ENCODE assay signal across 7 mouse cellular contexts in genomic region chr17:42876904-42877425, GRCm38 (mm10). TPM values are rescaled to one million over a fixed set of nuclear protein-coding genes. Genes with fewer than 3 reads are reported as not detected.
DNase-seq lines count a peak whose midpoint lies in the region; ATAC-seq and TF ChIP-seq lines count a peak whose summit lies in the region.

No protein-coding gene starts in this region.

- TF ChIP-seq CTCF in small intestine, adult 2 months (IDR thresholded peaks at IDR 0.05; ENCODE audit: extremely low read depth, insufficient read length, insufficient replicate concordance, low read depth, low read length): no peak

- H3K4me1 ChIP-seq in lung, embryonic 16.5 days (replicated peaks; ENCODE audit: control insufficient read depth, insufficient read depth, low read length): peaks cover 10% of the 10 kb centered on the region
- H3K4me1 ChIP-seq in embryonic facial prominence, embryonic 14.5 days (ENCODE audit: control insufficient read depth, insufficient read depth, low read length): peaks cover 6% of the 10 kb centered on the region
- H3K4me1 ChIP-seq in limb, embryonic 10.5 days: peaks cover 21% of the 10 kb centered on the region
- H3K4me1 ChIP-seq in small intestine, adult 2 months (ENCODE audit: control insufficient read depth, insufficient read depth, insufficient read length, low read length): peaks cover 4% of the 10 kb centered on the region; the same call in 1 of the 2 replicates

- H3K9ac ChIP-seq in lung, embryonic 16.5 days (ENCODE audit: low read length): peak overlapping the region; percentile 98
- peak overlapping the region; percentile 97 for H3K9ac ChIP-seq in embryonic facial prominence, embryonic 14.5 days (ENCODE audit: low read depth, low read length)

- no peaks in the 10 kb centered on the region for H3K36me3 ChIP-seq in lung, embryonic 16.5 days (ENCODE audit: control insufficient read depth, insufficient read depth, low read length)
- no peaks in the 10 kb centered on the region for H3K36me3 ChIP-seq in embryonic facial prominence, embryonic 14.5 days (ENCODE audit: control insufficient read depth, insufficient read depth, low read length)
- H3K36me3 ChIP-seq in limb, embryonic 10.5 days: no peaks in the 10 kb centered on the region
- H3K36me3 ChIP-seq in small intestine, adult 2 months (ENCODE audit: control insufficient read depth, insufficient read depth, low read length): no peaks in the 10 kb centered on the region

- no peaks in the 10 kb centered on the region for H3K9me3 ChIP-seq in lung, embryonic 16.5 days (ENCODE audit: control insufficient read depth, low read length)
- H3K9me3 ChIP-seq in embryonic facial prominence, embryonic 14.5 days (ENCODE audit: control insufficient read depth, low read length): no peaks in the 10 kb centered on the region
- H3K9me3 ChIP-seq in limb, embryonic 10.5 days (replicated peaks): no peaks in the 10 kb centered on the region

- TF ChIP-seq POLR2A in small intestine, adult 2 months (IDR thresholded peaks at IDR 0.05; ENCODE audit: low read depth, low read length): no peak

- DNase-seq in lung, postnatal 14 days: no peak
- peak; percentile 23 for DNase-seq in embryonic facial prominence, embryonic 14.5 days (ENCODE audit: low spot score)
- DNase-seq in limb, embryonic 10.5 days (ENCODE audit: low spot score): no peak
- DNase-seq in adrenal gland, postnatal 10 days: no peak

- H3K27ac ChIP-seq in lung, embryonic 16.5 days (ENCODE audit: low read length): no peak overlapping the region
- H3K27ac ChIP-seq in embryonic facial prominence, embryonic 14.5 days (replicated peaks; ENCODE audit: low read depth, low read length): peak overlapping the region; percentile 97; the same call in 1 of the 2 replicates
- H3K27ac ChIP-seq in limb, embryonic 10.5 days: peak overlapping the region; percentile 98
- no peak overlapping the region for H3K27ac ChIP-seq in small intestine, adult 2 months (ENCODE audit: insufficient read depth, low read depth, low read length)

- ATAC-seq in lung, embryonic 16.5 days (ENCODE audit: low read depth): no peak
- no peak for ATAC-seq in embryonic facial prominence, embryonic 14.5 days (ENCODE audit: low read depth)
- no peak for ATAC-seq in granulocyte monocyte progenitor cell, adult 5-6 weeks (replicated peaks; ENCODE audit: poor library complexity, severe bottlenecking)

- WGBS in lung, embryonic 16.5 days: 17% methylated on average over 13 of the region's 13 CpGs
- WGBS in embryonic facial prominence, embryonic 14.5 days: 23% methylated on average over 13 of the region's 13 CpGs
- 39% methylated on average over 13 of the region's 13 CpGs for WGBS in limb, embryonic 10.5 days
- 11% methylated on average over 13 of the region's 13 CpGs for WGBS in small intestine, adult 2 months

- no peaks in the 10 kb centered on the region for H3K27me3 ChIP-seq in lung, embryonic 16.5 days (ENCODE audit: control insufficient read depth, insufficient read depth, low read depth, low read length)
- no peaks in the 10 kb centered on the region for H3K27me3 ChIP-seq in embryonic facial prominence, embryonic 14.5 days (replicated peaks; ENCODE audit: control insufficient read depth, insufficient read depth, low read length)
- H3K27me3 ChIP-seq in limb, embryonic 10.5 days (ENCODE audit: low read depth, poor library complexity, severe bottlenecking): no peaks in the 10 kb centered on the region
- no peaks in the 10 kb centered on the region for H3K27me3 ChIP-seq in small intestine, adult 2 months (ENCODE audit: control insufficient read depth, insufficient read depth, low read length)

- peak overlapping the region; percentile 89 for H3K4me2 ChIP-seq in lung, embryonic 16.5 days (ENCODE audit: low read depth, low read length)
- H3K4me2 ChIP-seq in embryonic facial prominence, embryonic 14.5 days (ENCODE audit: low read depth, low read length): peak overlapping the region; percentile 82

- peak overlapping the region; percentile 97 for H3K4me3 ChIP-seq in lung, embryonic 16.5 days (ENCODE audit: low read length)
- H3K4me3 ChIP-seq in embryonic facial prominence, embryonic 14.5 days (ENCODE audit: low read depth, low read length): peak overlapping the region; percentile 90
- H3K4me3 ChIP-seq in limb, embryonic 10.5 days: peak overlapping the region; percentile 91
- H3K4me3 ChIP-seq in small intestine, adult 2 months (ENCODE audit: low read depth, low read length): peak overlapping the region; percentile 97

RNA-seq across cellular contexts. Expression of gene Cd2ap, which starts 0.5 kb away (rescaled TPM):
- polyA plus RNA-seq in lung, embryonic 16.5 days (2015; fragmentation: Nextera tagmentation; extraction: Ambion mirVana): 24.2 TPM in 2 replicates
- polyA plus RNA-seq in embryonic facial prominence, embryonic 14.5 days (2014; fragmentation: Nextera tagmentation; extraction: Ambion mirVana): 24.9 and 25.4 TPM in 2 replicates
- 14.9 and 15.9 TPM in 2 replicates for polyA plus RNA-seq in limb, embryonic 10.5 days (2016; fragmentation: Nextera tagmentation; extraction: Ambion mirVana)
- 8.3 and 17.9 TPM in 2 replicates for polyA plus RNA-seq in small intestine, adult 2 months (2012; rRNA removed)
- total RNA-seq in adrenal gland, postnatal 10 days (2021): 10 to 100 TPM; 60.0 to 68.8 TPM
- 13.4 and 14.4 TPM in 2 replicates for total RNA-seq in granulocyte monocyte progenitor cell, adult 5-6 weeks (2014; fragmentation: Nextera tagmentation)
- 10.6 and 12.1 TPM in 2 replicates for total RNA-seq in granulocyte monocyte progenitor cell, adult 5-6 weeks (2017)

Comparison
In these comparisons a context has a peak if more than half of its experiments do, and no peak if none do; other contexts are left out.
1. H3K27ac ChIP-seq: peak in embryonic facial prominence, embryonic 14.5 days (single experiment) and limb, embryonic 10.5 days (single experiment); none in lung, embryonic 16.5 days (single experiment) and small intestine, adult 2 months (single experiment).
2. Peak in every context shown above with its lines, with median percentiles within 50 percentile points of each other: H3K4me3 ChIP-seq.